Mouse (Mus musculus): ENCODE measurements at regions not wholly inside any gene's neighbourhood (a gene's known extent, or its start where the extent isn't known, plus 50 kb on each side); places are given as distances from the start of the nearest gene placed in this dataset.

DNA sequence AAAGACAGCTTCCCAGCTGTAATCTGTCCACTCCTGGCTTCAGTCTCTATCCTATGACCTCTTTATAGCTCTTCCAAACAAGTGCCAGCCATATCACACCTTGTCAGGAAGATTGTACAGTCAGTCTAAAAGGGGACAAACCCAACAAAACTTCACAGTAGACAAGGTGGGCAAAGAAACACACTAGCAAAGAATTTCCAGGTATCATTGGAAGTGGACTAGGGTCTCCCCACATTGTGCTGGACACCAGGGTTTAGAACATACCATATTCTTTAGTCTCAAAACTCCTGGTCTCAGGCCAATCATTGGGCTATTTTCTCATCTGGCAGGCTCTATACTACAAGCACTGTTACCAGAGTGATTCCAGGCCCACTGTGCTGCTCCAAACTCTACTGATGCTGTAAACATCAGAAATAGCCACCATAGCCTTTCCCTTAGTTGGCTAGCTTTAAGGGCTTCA, 341.3 kb downstream of the 1700129C05Rik start:
- no peak overlapping the region for H3K27ac ChIP-seq
- H3K4me3 ChIP-seq (ENCODE audit: low read length), result no peak overlapping the region
- ATAC-seq, result no peak

GRCm38 (mm10) chr14:58788190-58788945, 354.3 kb downstream of the 1700129C05Rik start:
- Histone ChIP-seq H3K27me3 (ENCODE audit: insufficient read depth, low read length) (no peaks in the 10 kb centered on the region), H3K36me3 (ENCODE audit: insufficient read depth, low read length) (no peaks in the 10 kb centered on the region), H3K4me2 (ENCODE audit: low read depth, low read length) (no peak overlapping the region), H3K27ac (no peak overlapping the region), H3K9me3 (ENCODE audit: low read length) (no peaks in the 10 kb centered on the region), H3K4me1 (ENCODE audit: insufficient read depth, low read length) (no peaks in the 10 kb centered on the region), H3K9ac (replicated peaks; ENCODE audit: low read length) (no peak overlapping the region), H3K4me3 (ENCODE audit: low read length) (no peak overlapping the region)
- ATAC-seq, result no peak
- no peak for TF ChIP-seq CTCF (IDR thresholded peaks at IDR 0.05; ENCODE audit: low read depth)
- DNase-seq (ENCODE audit: low spot score), result no peak
- WGBS, result 71% methylated on average over 10 of the region's 10 CpGs

More for the DNA sequence above, 341.3 kb downstream of the 1700129C05Rik start:
- DNase-seq (ENCODE audit: low spot score), result no peak
- TF ChIP-seq CTCF (IDR thresholded peaks at IDR 0.05; ENCODE audit: low read depth), result no peak
- no peak overlapping the region for H3K4me2 ChIP-seq (ENCODE audit: low read depth, low read length)
- no peaks in the 10 kb centered on the region for H3K9me3 ChIP-seq (ENCODE audit: low read length)
- no peaks in the 10 kb centered on the region for H3K27me3 ChIP-seq (ENCODE audit: insufficient read depth, low read length)
- no peak overlapping the region for H3K9ac ChIP-seq (replicated peaks; ENCODE audit: low read length)
- no peaks in the 10 kb centered on the region for H3K36me3 ChIP-seq (ENCODE audit: insufficient read depth, low read length)
- H3K4me1 ChIP-seq (ENCODE audit: insufficient read depth, low read length), result no peaks in the 10 kb centered on the region

- WGBS, result 70% methylated on average over 2 of the region's 2 CpGs
- Histone ChIP-seq H3K36me3 (ENCODE audit: insufficient read depth, low read length) (no peaks in the 10 kb centered on the region), H3K4me3 (ENCODE audit: low read length) (no peak overlapping the region), H3K27me3 (ENCODE audit: insufficient read depth, low read length) (no peaks in the 10 kb centered on the region), H3K4me2 (ENCODE audit: low read depth, low read length) (no peak overlapping the region), H3K4me1 (ENCODE audit: insufficient read depth, low read length) (no peaks in the 10 kb centered on the region), H3K9me3 (ENCODE audit: low read length) (no peaks in the 10 kb centered on the region), H3K27ac (no peak overlapping the region), H3K9ac (replicated peaks; ENCODE audit: low read length) (no peak overlapping the region)
- no peak for TF ChIP-seq CTCF (IDR thresholded peaks at IDR 0.05; ENCODE audit: low read depth)
- no peak for DNase-seq (ENCODE audit: low spot score)
- ATAC-seq, result no peak
Observed at GRCm38 (mm10) chr14:58787618-58788017, 355.1 kb downstream of the 1700129C05Rik start.

DNA sequence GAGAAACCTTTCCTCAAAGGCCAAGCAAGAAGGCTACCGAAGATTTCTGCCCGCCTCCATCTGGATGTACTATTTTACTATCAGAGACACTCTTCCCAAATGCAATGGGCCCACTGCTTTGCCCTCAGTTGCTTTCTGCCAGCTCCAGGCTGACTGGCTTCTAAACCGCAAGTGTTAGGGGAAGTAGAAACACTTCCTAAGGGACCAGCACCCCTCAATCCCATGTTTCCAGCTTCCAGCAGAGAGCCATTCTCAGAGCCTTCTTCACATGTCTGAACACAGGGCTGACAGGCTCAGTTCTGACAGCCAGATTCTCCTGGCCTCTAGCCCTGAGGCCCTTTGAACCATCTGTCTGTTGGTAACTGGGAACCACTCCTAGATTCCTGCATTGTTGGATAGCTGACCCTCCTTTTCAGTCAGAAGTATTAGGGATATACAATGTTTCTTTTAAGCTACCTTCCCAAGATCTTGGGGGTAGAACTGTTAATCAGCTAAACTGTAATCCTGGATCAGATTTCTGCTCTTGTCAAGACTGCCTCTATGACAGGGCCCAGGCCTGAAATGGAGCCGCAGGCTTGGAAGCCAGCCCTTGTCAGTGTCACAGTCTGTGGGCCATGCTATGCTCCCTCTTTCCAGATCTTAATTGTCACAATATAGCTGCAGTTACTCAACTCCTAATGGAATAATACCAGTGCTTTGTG, 355.8 kb downstream of the 1700129C05Rik start:
- H3K4me2 ChIP-seq (ENCODE audit: low read depth, low read length), result no peak overlapping the region
- H3K4me3 ChIP-seq (ENCODE audit: low read length), result no peak overlapping the region
- no peaks in the 10 kb centered on the region for H3K27me3 ChIP-seq (ENCODE audit: insufficient read depth, low read length)
- WGBS, result 67% methylated on average over 4 of the region's 4 CpGs
- H3K9me3 ChIP-seq (ENCODE audit: low read length), result no peaks in the 10 kb centered on the region
- no peaks in the 10 kb centered on the region for H3K4me1 ChIP-seq (ENCODE audit: insufficient read depth, low read length)
- no peak for TF ChIP-seq CTCF (IDR thresholded peaks at IDR 0.05; ENCODE audit: low read depth)
- H3K36me3 ChIP-seq (ENCODE audit: insufficient read depth, low read length), result no peaks in the 10 kb centered on the region
- peak; percentile 46 for DNase-seq (ENCODE audit: low spot score)
- H3K27ac ChIP-seq, result no peak overlapping the region; the same call in 1 of the 2 replicates
- ATAC-seq, result peak; percentile 59; the same call in 1 of the 2 replicates
- H3K9ac ChIP-seq (replicated peaks; ENCODE audit: low read length), result no peak overlapping the region

DNA sequence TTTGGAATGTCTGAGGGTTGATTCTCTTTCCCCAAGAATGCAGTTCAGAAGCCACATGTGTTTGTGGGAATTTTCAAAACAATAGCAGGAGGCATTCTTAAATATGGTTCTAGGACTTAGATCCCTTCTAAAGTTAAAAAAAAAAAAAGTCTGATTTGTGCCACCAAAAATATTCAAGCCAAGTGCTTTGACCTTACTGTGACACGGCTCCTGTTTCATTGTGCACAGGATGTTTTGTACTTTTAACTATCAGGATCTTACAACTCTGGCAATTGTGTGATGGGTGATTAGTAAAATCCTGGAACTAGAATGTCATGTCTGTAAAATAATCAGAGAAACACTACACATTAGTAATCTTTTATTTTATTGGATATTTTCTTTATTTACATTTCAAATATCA, 359.5 kb downstream of the 1700129C05Rik start:
- ATAC-seq, result no peak
- DNase-seq (ENCODE audit: low spot score), result no peak
- 59% methylated on average over 1 of the region's 1 CpGs for WGBS
- no peak overlapping the region for H3K4me3 ChIP-seq (ENCODE audit: low read length)
- no peak overlapping the region for H3K9ac ChIP-seq (replicated peaks; ENCODE audit: low read length)
- no peaks in the 10 kb centered on the region for H3K27me3 ChIP-seq (ENCODE audit: insufficient read depth, low read length)
- no peaks in the 10 kb centered on the region for H3K4me1 ChIP-seq (ENCODE audit: insufficient read depth, low read length)
- H3K4me2 ChIP-seq (ENCODE audit: low read depth, low read length), result no peak overlapping the region
- no peaks in the 10 kb centered on the region for H3K36me3 ChIP-seq (ENCODE audit: insufficient read depth, low read length)
- TF ChIP-seq CTCF (IDR thresholded peaks at IDR 0.05; ENCODE audit: low read depth), result no peak
- H3K9me3 ChIP-seq (ENCODE audit: low read length), result no peaks in the 10 kb centered on the region
- H3K27ac ChIP-seq, result no peak overlapping the region

- WGBS, result 66% methylated on average over 4 of the region's 4 CpGs
- Histone ChIP-seq H3K9me3 (ENCODE audit: low read length) (no peaks in the 10 kb centered on the region), H3K27me3 (ENCODE audit: insufficient read depth, low read length) (no peaks in the 10 kb centered on the region), H3K9ac (replicated peaks; ENCODE audit: low read length) (no peak overlapping the region), H3K4me3 (ENCODE audit: low read length) (no peak overlapping the region), H3K36me3 (ENCODE audit: insufficient read depth, low read length) (no peaks in the 10 kb centered on the region), H3K4me1 (ENCODE audit: insufficient read depth, low read length) (no peaks in the 10 kb centered on the region), H3K4me2 (ENCODE audit: low read depth, low read length) (no peak overlapping the region), H3K27ac (no peak overlapping the region)
- no peak for ATAC-seq
- TF ChIP-seq CTCF (IDR thresholded peaks at IDR 0.05; ENCODE audit: low read depth), result no peak
- no peak for DNase-seq (ENCODE audit: low spot score)
Observed at GRCm38 (mm10) chr14:58780306-58780705, 362.4 kb downstream of the 1700129C05Rik start.

DNA sequence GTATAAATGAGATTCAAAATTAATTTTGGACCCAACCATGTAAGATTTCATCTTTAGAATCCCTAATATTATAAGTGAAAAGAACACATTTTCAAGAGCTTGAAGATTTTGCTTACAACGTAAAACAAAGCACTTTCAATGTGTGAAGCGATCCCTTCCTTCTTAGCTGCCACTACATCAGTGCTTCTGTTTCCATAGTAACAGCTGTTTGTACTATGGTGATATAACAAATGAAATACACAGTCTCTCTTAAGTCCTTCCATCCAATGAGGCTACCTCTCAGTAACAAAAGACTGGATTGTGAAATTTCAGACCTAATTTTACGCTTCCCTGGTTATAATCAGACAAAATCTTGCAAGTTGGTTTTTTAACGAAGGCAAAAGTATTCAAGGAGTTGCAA, 364.0 kb downstream of the 1700129C05Rik start:
- no peak for TF ChIP-seq CTCF (IDR thresholded peaks at IDR 0.05; ENCODE audit: low read depth)
- DNase-seq (ENCODE audit: low spot score) (peak; percentile 61), ATAC-seq (no peak)
- H3K27ac ChIP-seq, result no peak overlapping the region
- no peak overlapping the region for H3K4me2 ChIP-seq (ENCODE audit: low read depth, low read length)
- H3K27me3 ChIP-seq (ENCODE audit: insufficient read depth, low read length), result no peaks in the 10 kb centered on the region
- H3K9ac ChIP-seq (replicated peaks; ENCODE audit: low read length), result no peak overlapping the region
- WGBS, result 31% methylated on average over 4 of the region's 4 CpGs
- H3K4me3 ChIP-seq (ENCODE audit: low read length), result no peak overlapping the region
- H3K9me3 ChIP-seq (ENCODE audit: low read length), result no peaks in the 10 kb centered on the region
- H3K36me3 ChIP-seq (ENCODE audit: insufficient read depth, low read length), result no peaks in the 10 kb centered on the region
- no peaks in the 10 kb centered on the region for H3K4me1 ChIP-seq (ENCODE audit: insufficient read depth, low read length)

Data from hindbrain, postnatal 0 days (tissue).